Mouse (Mus musculus): ENCODE results near the gene Mbnl1.
"Not testable (repeated sequence)": the region's sequence is repeated elsewhere in the genome, so short reads cannot be mapped to it uniquely, and the experiment has no call there.

Mbnl1 gene

GRCm38 (mm10) chr3:60494774-60495535 is 22.3 kb downstream of the Mbnl1 start:
- DNase-seq: not testable (repeated sequence)

- no peak for DNase-seq
Observed at GRCm38 (mm10) chr3:60496197-60496596, 23.6 kb downstream of the Mbnl1 start.

- no peak for DNase-seq
Observed at GRCm38 (mm10) chr3:60498151-60498550, 25.5 kb downstream of the Mbnl1 start.

- DNase-seq: no peak
Observed at GRCm38 (mm10) chr3:60498646-60499045, 26.0 kb downstream of the Mbnl1 start.

GRCm38 (mm10) chr3:60499157-60499578 is 26.5 kb downstream of the Mbnl1 start:
- DNase-seq: peak in 1 of 2 experiments; percentile 49

GRCm38 (mm10) chr3:60499718-60500450 is 27.3 kb downstream of the Mbnl1 start:
- no peak for DNase-seq

- peak; percentile 87 to 88 for DNase-seq
Observed at GRCm38 (mm10) chr3:60500571-60501527, 28.2 kb downstream of the Mbnl1 start.

- peak; percentile 78 to 86 for DNase-seq
Observed at GRCm38 (mm10) chr3:60501561-60502151, 29.0 kb downstream of the Mbnl1 start.

GRCm38 (mm10) chr3:60502155-60502987 is 29.7 kb downstream of the Mbnl1 start:
- no peak for DNase-seq

- no peak for DNase-seq
Observed at GRCm38 (mm10) chr3:60503196-60503595, 30.6 kb downstream of the Mbnl1 start.

- DNase-seq: peak in 1 of 2 experiments; percentile 38
Observed at GRCm38 (mm10) chr3:60504775-60505430, 32.3 kb downstream of the Mbnl1 start.

- DNase-seq: no peak
Observed at GRCm38 (mm10) chr3:60506821-60507220, 34.2 kb downstream of the Mbnl1 start.

- DNase-seq: no peak
Observed at GRCm38 (mm10) chr3:60507496-60507895, 34.9 kb downstream of the Mbnl1 start.

GRCm38 (mm10) chr3:60507979-60508378 is 35.3 kb downstream of the Mbnl1 start:
- DNase-seq: no peak

- DNase-seq: no peak
Observed at GRCm38 (mm10) chr3:60511197-60511596, 38.6 kb downstream of the Mbnl1 start.

- DNase-seq: no peak
Observed at GRCm38 (mm10) chr3:60513337-60513736, 40.7 kb downstream of the Mbnl1 start.

- DNase-seq: no peak
Observed at GRCm38 (mm10) chr3:60513746-60514145, 41.1 kb downstream of the Mbnl1 start.

GRCm38 (mm10) chr3:60515430-60515829 is 42.8 kb downstream of the Mbnl1 start:
- no peak for DNase-seq

GRCm38 (mm10) chr3:60516054-60516674 is 43.5 kb downstream of the Mbnl1 start:
- DNase-seq: peak; percentile 81 to 82

GRCm38 (mm10) chr3:60517234-60517787 is 44.7 kb downstream of the Mbnl1 start:
- DNase-seq: no peak
